Mouse (Mus musculus) lung, adult 18-20 months (tissue): Measurements from ENCODE around the gene Nufip1.
A peak's percentile ranks its signal among the peaks of the same experiment; 100 is the strongest.
"Not testable (repeated sequence)": the region's sequence is repeated elsewhere in the genome, so short reads cannot be mapped to it uniquely, and the experiment has no call there.

Experiments
- DNase-seq, 2 experiments: peaks; one replicate each; pipeline ENCODE4 v3.0.0; 2022; ENCODE audit warnings: mixed read lengths in 2 of 2

Gene Nufip1

DNA sequence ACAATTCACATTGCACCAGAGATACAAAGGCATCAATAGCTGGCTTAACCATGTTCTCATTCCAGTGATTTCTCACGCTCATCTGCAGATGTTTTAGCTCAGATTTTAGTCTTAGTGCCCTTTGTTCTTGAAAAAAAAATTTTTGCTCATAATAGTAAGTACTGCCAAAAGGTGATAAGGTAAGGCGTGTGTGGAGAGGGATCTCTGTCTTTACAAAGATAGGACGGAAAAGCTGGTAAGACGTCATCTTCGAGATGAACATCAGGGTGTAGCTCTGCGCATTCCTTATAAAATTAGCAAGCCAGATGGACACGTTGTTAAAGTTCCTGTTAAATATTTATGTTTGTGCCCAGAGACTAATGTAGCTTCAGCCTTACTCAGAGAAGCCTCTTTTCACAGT lies 35.2 kb downstream of the Nufip1 start:
- no peak for DNase-seq

DNA sequence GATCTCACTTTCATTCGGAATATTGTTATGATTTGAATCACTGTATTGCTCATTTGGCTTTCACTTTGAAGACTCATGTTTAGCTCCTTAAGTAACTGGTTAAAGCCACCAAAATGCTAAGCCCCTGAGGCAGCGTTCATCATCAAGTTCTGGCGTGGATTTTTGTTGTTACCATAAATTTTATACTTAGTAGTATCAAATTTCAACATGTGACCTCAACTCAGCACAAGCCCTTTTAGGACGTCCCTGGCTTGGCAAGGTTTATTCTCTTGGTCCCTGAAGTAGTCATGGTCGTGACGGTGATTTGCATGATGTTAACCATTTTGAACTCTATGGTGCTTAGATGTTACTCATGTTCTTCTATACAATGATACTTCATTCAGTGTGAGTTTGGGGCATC lies 36.4 kb downstream of the Nufip1 start:
- no peak for DNase-seq

DNA sequence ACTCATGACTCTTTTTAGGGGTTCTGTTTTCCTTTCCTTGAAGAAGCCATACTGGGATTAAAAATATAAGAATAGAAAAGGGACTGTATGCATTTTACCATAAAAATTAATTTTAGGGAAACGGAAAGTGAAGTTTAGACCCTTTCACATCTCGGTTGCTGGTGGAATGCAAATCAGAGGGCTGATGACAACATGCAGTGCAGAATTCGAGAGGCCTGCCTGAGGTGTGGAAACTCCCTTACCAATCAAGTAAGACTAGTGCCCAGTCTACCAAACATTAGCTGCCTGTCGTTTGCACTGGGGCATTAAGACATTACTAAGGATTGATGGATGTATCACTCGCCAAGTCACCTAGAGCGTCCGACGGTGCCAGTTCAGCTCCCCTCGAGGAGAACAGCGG lies 37.6 kb downstream of the Nufip1 start:
- DNase-seq, result no peak

DNA sequence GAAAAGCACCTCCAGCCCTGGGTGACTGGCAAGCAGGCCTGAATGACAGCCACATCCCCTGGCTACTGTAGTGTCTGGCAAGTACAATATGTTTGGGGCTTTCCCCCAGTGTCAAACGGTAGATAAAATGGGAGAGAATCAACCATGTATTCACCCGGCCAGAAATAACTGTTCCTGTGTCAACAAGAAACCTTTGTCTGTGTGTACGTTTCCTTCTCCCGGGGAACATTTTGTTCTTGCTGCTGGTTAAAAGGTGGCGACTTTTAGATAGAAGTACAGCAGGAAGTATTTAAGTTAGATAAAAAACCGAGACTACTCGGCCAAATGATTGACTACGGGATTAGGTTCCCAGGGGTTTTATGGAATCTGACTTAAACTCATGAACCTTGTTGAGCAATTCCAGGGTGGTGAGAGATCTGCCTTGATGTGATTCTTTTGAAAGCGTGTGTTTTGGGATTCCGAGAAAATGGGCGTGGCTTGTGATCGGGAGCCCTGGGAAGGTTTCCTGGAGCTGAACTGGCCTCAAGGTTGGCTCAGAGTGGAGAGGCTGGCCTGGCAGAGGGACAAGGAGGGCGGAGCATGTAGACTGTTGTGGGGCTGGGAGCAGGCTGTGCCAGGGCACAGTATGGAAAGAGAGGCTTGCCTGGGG lies 39.0 kb downstream of the Nufip1 start:
- DNase-seq, result peak; percentile 93 to 95

DNA sequence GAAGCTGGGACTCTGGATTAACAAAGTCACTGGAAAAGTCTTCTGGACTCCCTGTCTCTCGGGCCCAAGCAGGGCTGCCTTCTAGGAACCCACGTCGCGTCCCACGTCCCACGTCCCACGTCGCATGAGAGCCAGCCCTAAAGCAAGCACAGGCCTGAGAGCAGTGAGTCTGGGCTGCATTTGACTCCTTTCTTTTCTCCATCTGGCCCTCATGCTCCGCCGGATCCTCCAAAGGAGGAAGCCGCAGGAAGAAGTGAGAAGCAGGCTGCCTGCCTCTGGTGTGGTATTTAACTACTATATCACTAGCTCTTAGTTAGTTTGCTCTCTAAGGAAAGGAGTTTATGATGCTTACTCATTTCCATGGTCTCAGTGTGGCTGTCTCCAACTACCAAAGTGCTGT lies 39.8 kb downstream of the Nufip1 start:
- DNase-seq, result no peak

DNA sequence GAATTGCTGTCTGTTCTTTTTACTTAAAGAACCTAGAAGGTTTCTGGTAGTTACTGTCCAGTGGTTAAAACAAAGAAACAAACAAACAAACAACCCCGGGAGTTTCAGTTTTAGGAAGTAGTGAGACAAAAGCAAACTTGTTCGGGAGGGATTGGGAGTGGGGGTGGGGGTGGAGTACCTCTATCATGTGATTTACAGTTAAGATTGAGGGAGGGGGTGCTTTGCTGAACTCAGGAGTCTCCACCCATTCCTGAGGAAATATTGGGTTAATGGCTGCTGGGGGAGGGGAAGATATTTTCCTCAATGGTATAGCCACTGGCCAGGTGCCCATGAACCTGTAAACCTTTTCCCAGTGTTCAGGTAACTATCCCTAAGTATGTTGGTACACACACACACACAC lies 40.3 kb downstream of the Nufip1 start:
- no peak for DNase-seq

DNA sequence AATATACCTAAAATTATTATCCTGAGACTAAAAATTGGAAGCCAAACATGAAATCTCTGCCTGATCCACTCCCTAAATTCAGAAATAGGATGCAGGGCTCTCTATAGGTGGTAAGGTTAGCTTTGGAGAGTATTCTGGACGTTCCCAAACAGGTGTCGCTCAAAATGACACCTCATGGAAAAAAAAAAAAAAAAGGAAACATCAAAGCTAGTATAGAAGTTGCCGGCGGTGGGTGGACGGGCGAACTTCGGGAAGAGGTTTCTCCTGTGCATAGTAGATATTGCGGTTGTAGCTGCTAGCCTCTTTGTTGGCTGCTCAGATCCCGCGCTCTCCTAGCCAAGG lies 41.1 kb downstream of the Nufip1 start:
- DNase-seq, result no peak

DNA sequence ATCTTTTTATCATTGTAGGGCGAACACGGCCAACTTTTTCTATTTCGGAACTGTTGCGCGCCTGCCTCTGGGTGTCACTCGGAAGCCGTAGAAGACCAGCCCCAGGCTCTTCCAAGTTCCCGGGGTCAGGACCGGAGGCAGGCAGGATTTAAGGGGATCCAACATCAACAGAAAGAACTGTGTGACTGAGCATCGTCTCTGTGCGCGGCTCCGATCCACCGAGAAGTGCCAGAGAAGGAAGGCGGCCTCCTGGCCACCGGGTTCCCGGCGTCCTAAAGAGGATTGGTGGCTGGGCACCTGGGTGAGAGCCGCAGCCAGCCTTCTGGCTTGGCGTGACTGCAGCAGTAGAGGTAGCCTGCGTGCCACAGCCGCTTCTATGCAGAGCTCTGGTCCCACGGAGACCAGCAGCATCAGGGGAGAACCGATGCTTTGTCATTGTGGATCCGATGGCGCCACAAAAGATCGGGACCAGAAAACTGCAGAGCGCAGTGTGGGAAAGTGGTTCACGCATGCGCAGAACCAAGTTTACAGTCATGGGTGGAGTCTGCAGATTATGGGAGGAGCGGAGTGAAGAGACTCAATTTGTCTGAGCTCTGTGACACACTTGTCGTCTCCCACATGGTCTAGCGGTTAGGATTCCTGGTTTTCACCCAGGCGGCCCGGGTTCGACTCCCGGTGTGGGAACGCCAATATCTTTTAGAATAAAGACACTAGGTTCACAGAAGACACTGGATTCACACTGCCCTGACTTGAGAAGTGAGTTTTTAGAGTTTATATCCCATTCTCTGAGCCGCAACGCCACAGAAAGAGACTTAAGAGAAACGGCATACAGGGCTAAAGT lies 41.7 kb downstream of the Nufip1 start:
- DNase-seq, result peak; percentile 92 to 93

DNA sequence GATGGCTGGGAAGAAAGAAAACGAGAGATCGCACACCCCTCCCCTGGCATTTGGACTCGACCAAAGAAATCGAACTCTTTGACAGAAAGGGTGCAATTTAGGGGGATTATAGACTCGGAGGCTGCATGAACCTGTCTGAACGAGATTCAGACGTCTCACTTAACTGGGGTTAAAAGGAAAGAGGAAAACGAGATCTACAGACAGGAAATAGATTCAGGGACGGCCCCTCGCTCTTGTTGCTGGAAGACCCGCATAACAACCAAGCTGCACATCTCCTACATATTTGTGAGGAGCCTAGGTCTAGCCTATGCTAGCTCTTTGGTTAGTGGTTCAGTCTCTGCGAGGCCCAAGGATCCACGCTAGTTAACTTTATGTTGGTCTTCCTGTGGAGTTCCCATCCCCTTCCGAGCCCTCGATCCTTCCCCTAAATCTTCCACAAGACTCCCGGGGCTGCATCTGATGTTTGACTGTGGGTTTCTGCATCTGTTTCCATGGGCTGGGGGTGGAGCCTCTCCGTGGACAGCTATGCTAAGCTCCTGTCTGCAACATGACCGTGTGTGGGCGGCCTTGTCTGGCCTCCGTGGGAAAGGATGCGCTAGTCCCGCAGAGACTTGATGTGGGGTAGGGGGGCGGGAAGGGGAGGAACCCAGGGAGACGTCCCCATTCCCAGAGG lies 42.4 kb downstream of the Nufip1 start:
- DNase-seq, result no peak

DNA sequence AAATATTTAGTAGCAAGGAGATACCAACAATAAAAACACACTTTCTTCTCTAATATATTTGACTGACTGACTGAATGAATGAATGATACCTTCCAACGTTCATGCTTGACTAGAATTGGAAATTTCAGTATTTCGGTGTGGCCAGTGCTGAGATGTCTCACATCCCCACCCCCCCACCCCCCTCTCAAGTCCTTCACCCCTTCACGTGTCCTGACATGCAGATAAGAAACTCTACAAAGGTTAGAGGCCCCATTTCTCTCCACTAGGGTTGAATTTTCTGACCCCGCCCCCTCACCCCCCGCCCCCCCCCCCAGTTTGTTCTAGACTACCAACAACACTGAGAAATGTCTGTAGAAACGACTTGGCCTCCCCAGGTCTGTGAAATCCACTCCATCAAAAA lies 43.1 kb downstream of the Nufip1 start:
- DNase-seq, result no peak

DNA sequence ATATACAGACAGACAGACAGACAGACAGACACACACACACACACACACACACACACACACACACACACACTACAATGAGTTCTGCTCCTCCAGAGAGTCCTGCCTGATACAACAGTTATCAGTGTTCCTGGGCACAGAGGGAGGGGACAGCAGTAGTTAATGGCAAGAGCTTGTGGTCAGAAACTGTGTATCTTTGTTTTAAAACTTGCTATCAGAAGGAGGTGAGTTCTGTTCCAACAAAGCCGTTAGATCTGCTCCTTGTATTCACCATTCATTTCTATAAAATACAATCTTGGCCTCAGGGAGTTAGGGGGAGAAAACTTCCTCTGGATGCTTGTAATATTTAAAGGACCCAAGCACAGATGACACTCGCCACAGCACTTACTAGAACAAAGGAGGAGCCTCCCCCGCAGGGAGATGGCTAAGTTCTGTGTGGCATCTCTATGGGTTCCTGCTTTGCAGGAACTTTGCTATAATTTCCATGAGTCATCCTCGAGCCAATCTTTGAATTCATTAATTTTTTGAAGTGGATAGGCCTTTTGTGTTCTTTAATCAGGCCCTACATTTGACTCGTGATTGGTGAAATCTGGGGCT lies 47.6 kb downstream of the Nufip1 start:
- DNase-seq, result no peak

DNA sequence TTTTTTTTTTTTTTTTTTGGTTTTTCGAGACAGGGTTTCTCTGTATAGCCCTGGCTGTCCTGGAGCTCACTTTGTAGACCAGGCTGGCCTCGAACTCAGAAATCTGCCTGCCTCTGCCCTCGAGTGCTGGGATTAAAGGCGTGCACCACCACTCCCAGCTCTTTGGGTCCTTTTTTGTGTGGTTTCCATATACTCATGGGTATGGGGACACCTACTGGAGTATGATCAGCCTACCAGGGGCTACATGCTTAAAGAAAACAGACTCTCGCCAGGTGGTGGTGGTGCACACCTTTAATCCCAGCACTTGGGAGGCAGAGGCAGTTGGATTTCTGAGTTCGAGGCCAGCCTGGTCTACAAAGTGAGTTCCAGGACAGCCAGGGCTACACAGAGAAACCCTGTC lies 49.9 kb downstream of the Nufip1 start:
- DNase-seq, result not testable (repeated sequence)

DNA sequence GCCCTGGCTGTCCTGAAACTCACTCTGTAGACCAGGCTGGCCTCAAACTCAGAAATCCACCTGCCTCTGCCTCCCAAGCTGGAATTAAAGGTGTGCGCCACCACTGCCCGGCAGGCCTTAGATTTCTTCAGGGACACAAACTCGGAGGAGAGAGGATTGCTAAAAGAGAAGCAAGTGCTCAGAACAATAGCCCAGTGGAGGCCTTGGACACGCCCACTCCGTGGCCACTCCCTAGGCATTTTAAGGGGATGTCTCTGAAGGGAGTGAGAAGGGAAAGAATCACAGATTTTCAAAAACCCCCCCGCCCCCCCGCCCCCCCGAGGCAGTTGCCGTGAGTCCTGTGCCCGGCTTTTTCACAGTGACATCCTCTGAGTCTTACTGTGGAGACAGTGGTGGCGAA lies 53.5 kb downstream of the Nufip1 start:
- no peak for DNase-seq

DNA sequence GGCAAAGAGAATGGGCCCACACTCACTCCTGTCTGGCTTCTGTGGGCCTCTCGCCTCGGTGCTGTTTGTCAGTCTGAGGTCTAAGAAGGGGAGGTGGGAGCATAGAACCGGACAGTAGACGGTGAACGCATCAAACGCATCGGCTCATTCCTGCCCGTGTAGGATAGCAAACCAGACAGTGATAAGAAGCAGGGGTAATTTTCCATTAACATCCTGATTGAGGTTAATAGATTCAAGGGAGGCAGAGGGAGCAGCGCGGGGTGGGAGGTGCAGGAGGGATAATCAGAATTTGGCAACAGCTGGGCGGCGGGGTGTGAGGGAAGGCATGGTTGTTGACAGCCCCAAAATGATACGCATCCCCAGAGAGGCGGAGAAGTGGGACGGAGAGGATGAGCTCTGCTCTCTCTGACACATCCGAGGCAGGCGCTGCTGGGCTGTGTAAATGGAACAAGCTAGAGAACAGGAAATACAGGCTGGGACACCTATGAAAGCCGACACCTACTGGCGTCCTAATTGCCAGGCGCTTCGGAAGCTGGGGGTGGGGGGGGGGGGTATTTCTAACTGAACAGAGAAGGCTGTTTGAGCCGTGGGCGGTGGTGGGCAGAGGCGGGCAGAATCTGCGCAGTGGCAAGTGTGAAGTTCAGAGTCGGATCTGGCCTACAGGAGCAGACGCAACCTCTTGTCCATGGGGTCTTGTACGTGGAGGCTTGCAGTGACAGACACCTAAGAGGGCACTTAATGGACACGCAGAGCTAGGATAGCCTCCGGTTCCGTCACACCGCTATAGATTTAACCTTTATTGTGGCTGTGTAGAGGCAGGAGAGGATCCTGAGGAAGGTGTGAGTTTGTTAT lies 54.4 kb downstream of the Nufip1 start:
- peak in 1 of 2 experiments; percentile 28 for DNase-seq

DNA sequence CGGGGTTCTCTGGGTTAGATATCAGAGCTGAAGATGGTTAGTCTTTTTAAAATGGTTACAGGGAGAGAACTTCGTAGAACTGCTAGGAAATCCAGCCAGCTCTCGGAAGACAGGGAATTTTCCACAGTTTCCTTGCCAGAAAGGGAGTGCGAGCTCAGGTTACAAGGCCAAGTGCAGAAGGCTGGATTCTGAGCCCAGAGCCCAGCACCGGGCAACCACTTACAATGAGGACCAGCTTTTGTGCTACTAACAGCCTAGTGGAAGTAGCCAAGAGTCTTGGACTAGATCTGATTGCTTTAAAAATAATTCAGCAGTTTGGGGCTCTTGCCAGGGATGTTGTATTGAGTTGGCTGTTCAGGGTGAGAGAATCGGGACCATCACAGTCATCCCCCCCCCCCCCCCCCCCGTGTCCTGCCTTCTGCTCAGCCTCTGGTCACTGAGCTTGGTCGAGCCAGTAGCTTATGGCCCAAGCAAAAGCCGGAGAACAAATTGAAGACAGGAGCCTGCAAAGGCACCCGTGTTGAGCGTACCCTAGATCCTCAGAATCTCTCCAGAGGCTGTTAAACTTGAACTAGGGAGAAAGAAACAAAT lies 59.3 kb downstream of the Nufip1 start:
- no peak for DNase-seq

DNA sequence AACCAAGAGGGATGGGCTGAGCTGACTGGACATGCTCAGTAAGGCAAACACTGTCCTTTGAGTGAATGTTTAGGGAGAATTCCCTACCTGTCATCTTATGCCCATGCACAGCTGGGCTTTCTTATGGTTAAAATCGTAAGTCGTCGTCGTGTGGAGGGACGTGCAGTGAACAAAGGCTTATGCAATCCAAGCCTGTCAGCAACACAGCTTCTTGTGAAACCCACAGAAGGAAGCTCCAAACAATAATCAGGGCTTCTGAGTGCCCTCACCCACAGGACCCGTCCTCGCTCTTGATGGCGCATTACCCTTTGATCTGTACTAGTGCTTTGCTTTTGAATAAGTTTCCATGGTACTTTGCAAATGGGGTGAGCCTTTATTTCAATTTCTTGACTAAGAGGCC lies 60.6 kb downstream of the Nufip1 start:
- no peak for DNase-seq

DNA sequence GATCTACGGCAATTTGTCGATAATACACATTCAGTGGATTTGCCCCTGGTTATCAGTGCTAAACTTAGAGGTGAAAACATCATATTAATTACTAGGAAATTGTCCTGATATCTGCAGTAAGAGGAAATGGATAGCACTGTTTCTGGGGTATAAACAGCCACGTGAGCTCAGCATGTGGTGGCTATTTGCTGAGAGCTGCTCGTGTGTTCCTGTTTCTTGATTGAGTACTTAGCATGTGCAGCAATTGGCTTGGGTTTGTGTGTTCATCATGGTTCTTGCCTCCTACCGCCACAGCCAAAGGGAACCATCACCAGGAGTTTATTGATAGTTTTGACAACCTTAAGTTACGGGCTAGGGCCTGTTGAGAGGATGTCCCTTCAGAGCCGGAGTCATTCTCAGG lies 63.6 kb downstream of the Nufip1 start:
- no peak for DNase-seq

DNA sequence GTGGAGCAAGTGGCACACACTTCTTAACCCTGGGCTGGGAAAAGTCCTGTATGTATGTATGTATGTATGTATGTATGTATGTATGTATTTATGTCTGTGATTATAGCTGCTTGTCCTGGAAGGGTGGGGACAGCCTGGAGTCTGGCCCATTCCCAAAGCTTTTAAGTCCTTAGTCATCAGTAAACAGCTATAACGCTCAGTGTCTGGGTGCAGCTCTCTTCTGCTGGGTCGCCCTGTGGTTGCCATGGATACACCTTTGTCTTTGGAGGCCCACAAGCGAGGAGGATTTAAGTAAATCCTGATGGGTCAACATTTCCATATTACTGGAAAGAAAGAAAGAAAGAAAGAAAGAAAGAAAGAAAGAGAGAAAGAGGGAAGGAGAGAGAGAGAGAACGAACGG lies 65.1 kb downstream of the Nufip1 start:
- no peak for DNase-seq

DNA sequence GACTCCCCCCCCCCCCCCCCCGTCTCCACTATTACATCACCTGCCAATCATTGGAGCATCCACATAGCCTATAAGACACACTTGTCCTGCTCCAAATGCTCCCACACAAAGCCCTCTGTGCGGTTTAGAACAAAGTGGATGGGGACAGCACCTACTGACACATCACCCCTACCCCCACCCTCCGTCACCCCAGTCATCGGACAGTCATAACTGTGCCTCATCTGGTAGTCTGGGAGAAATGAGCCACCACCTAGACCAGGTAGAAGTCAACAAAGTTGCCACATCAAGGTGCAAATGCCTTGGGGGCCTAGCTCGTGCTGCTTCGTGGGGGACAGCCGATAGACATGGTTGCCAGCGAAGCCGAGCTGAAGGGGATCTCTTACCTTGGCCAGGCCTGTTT lies 66.5 kb downstream of the Nufip1 start:
- no peak for DNase-seq

DNA sequence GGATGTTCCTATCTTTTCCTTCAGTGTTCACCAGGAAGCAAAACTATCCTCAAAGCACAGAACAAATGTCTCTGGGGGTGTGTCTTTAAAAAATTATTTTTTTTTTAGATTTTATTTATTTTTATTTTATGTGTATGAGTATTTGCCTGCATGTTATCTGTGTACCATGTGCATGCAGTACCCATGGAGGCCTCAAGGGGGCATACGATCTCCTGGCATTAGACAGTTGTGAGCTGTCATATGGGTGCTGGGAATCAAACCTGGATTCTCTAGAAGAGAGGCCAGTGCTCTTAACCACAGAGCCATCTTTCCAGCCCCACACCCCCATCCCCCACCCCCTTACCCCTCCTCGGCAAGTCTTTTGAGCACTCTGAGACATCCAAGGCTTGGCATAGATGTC lies 67.8 kb downstream of the Nufip1 start:
- DNase-seq, result no peak

DNA sequence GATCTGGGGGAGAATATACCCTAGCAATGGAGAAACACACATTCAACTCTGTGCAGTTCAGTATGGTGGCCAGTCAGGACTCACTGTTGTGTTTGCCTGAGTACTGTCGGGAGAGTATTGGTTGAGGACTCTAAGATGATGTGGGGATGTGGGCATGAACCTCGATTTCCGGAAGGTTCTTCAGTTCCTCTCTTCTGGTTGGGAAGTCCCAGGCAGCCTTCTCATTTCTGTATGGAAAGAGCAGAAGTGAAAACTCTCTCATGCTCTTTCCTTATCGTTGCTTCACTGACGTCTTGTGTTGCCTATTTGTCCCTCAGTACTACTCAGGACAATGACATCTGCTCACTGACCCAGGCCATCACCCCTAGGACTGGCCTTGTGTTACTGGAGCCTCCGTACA lies 68.7 kb downstream of the Nufip1 start:
- no peak for DNase-seq

DNA sequence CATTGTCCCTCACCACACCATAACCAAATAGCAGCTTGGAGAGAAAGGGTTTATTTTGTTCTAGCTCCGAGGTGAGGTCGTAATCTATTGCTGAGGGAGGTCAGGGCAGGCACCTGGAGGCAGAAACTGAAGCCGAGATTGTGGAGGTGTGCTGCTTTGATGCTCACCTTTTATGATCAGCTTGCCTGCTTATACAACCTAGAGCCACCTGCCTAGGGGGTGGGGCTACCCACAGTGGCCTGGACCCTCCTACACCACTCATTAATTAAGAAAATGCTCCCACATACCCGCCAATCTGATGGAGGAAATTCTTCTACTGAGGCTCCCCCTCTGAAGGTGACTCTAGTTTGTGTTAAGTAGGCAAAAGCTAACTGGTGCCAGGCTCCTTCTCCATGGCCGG lies 74.7 kb downstream of the Nufip1 start:
- no peak for DNase-seq
